18 mouse cellular contexts compared by ENCODE assay signal in the genomic region with DNA sequence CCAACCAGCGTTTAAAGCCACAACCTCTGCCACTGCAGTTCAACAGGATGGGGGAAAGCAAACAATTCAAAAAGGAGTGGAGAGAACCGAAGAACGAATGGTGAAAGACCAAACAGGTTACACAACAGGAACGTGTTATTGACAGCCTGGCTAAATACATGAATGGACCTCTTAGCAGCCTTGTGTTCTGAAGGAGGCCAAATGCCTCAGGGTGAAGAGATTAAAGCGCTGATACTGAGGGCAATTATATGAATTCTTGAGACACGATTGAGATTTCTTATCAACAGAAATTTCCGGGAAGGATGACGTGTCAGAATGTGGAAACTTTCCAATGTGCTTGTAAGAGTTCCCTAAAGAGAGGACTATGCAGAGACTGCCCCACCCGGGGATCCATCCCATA.
DNase-seq lines count a peak whose midpoint lies in the region; ATAC-seq and TF ChIP-seq lines count a peak whose summit lies in the region.
"Had no signal": no experiment of that assay in that cellular context is flagged by ENCODE, and none has a peak within 500 bp of the region (broad histone marks: within the 10 kb centered on the region; RNA-seq: fewer than 3 reads in every experiment).

No protein-coding gene starts in this region.

- no peak overlapping the region for H3K9ac ChIP-seq in liver, embryonic 16.5 days (ENCODE audit: low read depth, low read length)
- H3K9ac ChIP-seq in hindbrain, embryonic 13.5 days: no peak overlapping the region
- H3K9ac ChIP-seq: embryonic facial prominence, embryonic 13.5 days; limb, embryonic 12.5 days had no signal

- H3K4me3 ChIP-seq in kidney, adult 2 months (ENCODE audit: insufficient read depth, low read depth, low read length): no peak overlapping the region
- H3K4me3 ChIP-seq in liver, embryonic 16.5 days (ENCODE audit: low read depth, low read length): no peak overlapping the region
- H3K4me3 ChIP-seq in hindbrain, embryonic 13.5 days: no peak overlapping the region
- H3K4me3 ChIP-seq: embryonic facial prominence, embryonic 13.5 days; left cerebral cortex, adult 2 months; limb, embryonic 12.5 days had no signal

- no peak for TF ChIP-seq CTCF in kidney, adult 2 months (conservative IDR thresholded peaks at IDR 0.05; ENCODE audit: insufficient read depth, insufficient read length, low read depth, low read length)

- TF ChIP-seq POLR2A in kidney, adult 2 months (IDR thresholded peaks at IDR 0.05; ENCODE audit: low read depth, low read length): no peak

- H3K27me3 ChIP-seq in kidney, adult 2 months (replicated peaks; ENCODE audit: control insufficient read depth, insufficient read depth, low read length): no peaks in the 10 kb centered on the region
- H3K27me3 ChIP-seq in liver, embryonic 16.5 days (ENCODE audit: control insufficient read depth, insufficient read depth, low read depth, low read length): no peaks in the 10 kb centered on the region
- no peaks in the 10 kb centered on the region for H3K27me3 ChIP-seq in hindbrain, embryonic 13.5 days
- H3K27me3 ChIP-seq: embryonic facial prominence, embryonic 13.5 days; limb, embryonic 12.5 days had no signal

- peak; percentile 76 for ATAC-seq in liver, embryonic 16.5 days (ENCODE audit: low read depth)
- no peak for ATAC-seq in hindbrain, embryonic 13.5 days (ENCODE audit: low FRiP score)
- ATAC-seq: forebrain, embryonic 16.5 days; midbrain, embryonic 16.5 days had no signal

- H3K27ac ChIP-seq in kidney, adult 2 months (ENCODE audit: insufficient read depth, low read depth, low read length): no peak overlapping the region
- H3K27ac ChIP-seq in liver, embryonic 16.5 days (ENCODE audit: low read length): no peak overlapping the region
- no peak overlapping the region for H3K27ac ChIP-seq in hindbrain, embryonic 13.5 days
- H3K27ac ChIP-seq: embryonic facial prominence, embryonic 13.5 days; left cerebral cortex, adult 2 months; limb, embryonic 12.5 days had no signal

- no peaks in the 10 kb centered on the region for H3K36me3 ChIP-seq in kidney, adult 2 months (ENCODE audit: control insufficient read depth, insufficient read depth, low read length)
- no peaks in the 10 kb centered on the region for H3K36me3 ChIP-seq in liver, embryonic 16.5 days (ENCODE audit: control insufficient read depth, insufficient read depth)
- no peaks in the 10 kb centered on the region for H3K36me3 ChIP-seq in hindbrain, embryonic 13.5 days
- H3K36me3 ChIP-seq: embryonic facial prominence, embryonic 13.5 days; limb, embryonic 12.5 days had no signal

- H3K9me3 ChIP-seq in liver, embryonic 16.5 days (replicated peaks; ENCODE audit: control insufficient read depth, low read length): no peaks in the 10 kb centered on the region
- no peaks in the 10 kb centered on the region for H3K9me3 ChIP-seq in hindbrain, embryonic 13.5 days
- H3K9me3 ChIP-seq: embryonic facial prominence, embryonic 13.5 days; limb, embryonic 12.5 days had no signal

- 55% methylated on average over 9 of the region's 9 CpGs for WGBS in kidney, adult 2 months
- 48% methylated on average over 9 of the region's 9 CpGs for WGBS in liver, embryonic 16.5 days (ENCODE audit: insufficient replicate concordance)
- WGBS in hindbrain, embryonic 13.5 days: 88% methylated on average over 9 of the region's 9 CpGs

- H3K4me1 ChIP-seq in kidney, adult 2 months (ENCODE audit: control insufficient read depth, insufficient read depth, low read length): no peaks in the 10 kb centered on the region
- H3K4me1 ChIP-seq in liver, embryonic 16.5 days (ENCODE audit: control insufficient read depth, low read depth, low read length): no peaks in the 10 kb centered on the region; the same call in 1 of the 2 replicates
- 0 out of 2 replicates have a peak, but pooled peaks cover 3% of the 10 kb centered on the region for H3K4me1 ChIP-seq in hindbrain, embryonic 13.5 days (replicated peaks)

- H3K4me2 ChIP-seq in liver, embryonic 16.5 days (ENCODE audit: low read depth, low read length): no peak overlapping the region
- no peak overlapping the region for H3K4me2 ChIP-seq in hindbrain, embryonic 13.5 days
- H3K4me2 ChIP-seq: embryonic facial prominence, embryonic 13.5 days; limb, embryonic 12.5 days had no signal

- peak; percentile 35 for DNase-seq in kidney, adult 2 months
- no peak for DNase-seq in kidney, adult 18-20 months
- peak; percentile 70 for DNase-seq in 3T3-L1 (ENCODE audit: low read depth, low spot score)
- peak; percentile 70 for DNase-seq in lung, postnatal 10 days
- DNase-seq in heart, adult 8-10 months (ENCODE audit: low spot score): no peak
- no peak for DNase-seq in gastrocnemius, postnatal 10 days
- DNase-seq: adrenal gland, postnatal 25 days; cerebellum, adult 8-10 months; heart, postnatal 4 days; retina, postnatal 1 day; thymus, adult 18-20 months had no signal

Comparison
In these comparisons a context has a peak if more than half of its experiments do, and no peak if none do; other contexts are left out.
1. DNase-seq: peak in kidney, adult 2 months (single experiment), 3T3-L1 (single experiment) and lung, postnatal 10 days (single experiment); none in kidney, adult 18-20 months (single experiment), heart, adult 8-10 months (single experiment) and gastrocnemius, postnatal 10 days (single experiment).